Mouse (Mus musculus) heart, postnatal 0 days (tissue): ENCODE data around the gene Gm37240. TPM values are rescaled to one million over a fixed set of nuclear protein-coding genes. Genes with fewer than 3 reads are reported as not detected.

ENCODE experiments used
- ATAC-seq: fragments of 200-750 bp; cut with Nextera tagmentation; 2 replicates; pipeline ENCODE4 v1.8.0; 2017; ENCODE audit warnings: low read depth, moderate number of reproducible peaks, moderate library complexity; ENCODE audit not compliant: insufficient read depth
- DNase-seq: peaks from one replicate; pipeline ENCODE4 v3.0.0-alpha.2; 2016; ENCODE audit warnings: low spot score
- H3K27ac ChIP-seq: fragments of 300-500 bp; sonication (generic); 2 replicates; pipeline ENCODE4 v1.5.1; 2014; ENCODE audit warnings: low read depth, mild to moderate bottlenecking
- H3K27me3 ChIP-seq: fragments of 300-500 bp; sonication (generic); 2 replicates; pipeline ENCODE4 v1.6.1; 2014; ENCODE audit warnings: low read length, mixed read lengths; ENCODE audit not compliant: control insufficient read depth, insufficient read depth
- H3K36me3 ChIP-seq: fragments of 300-500 bp; sonication (generic); replicated peaks from 2 replicates; pipeline ENCODE4 v1.6.1; 2014; ENCODE audit warnings: low read length, mixed read lengths; ENCODE audit not compliant: control insufficient read depth, insufficient read depth
- H3K4me1 ChIP-seq: fragments of 300-500 bp; sonication (generic); 2 replicates; pipeline ENCODE4 v1.6.1; 2014; ENCODE audit warnings: antibody characterized with exemption; ENCODE audit not compliant: control insufficient read depth, insufficient read depth
- H3K4me2 ChIP-seq: fragments of 300-500 bp; sonication (generic); 2 replicates; pipeline ENCODE4 v1.6.1; 2014; ENCODE audit warnings: low read depth, mild to moderate bottlenecking, low read length, moderate library complexity
- H3K4me3 ChIP-seq: fragments of 300-500 bp; sonication (generic); 2 replicates; pipeline ENCODE4 v1.5.1; 2014; ENCODE audit warnings: low read depth, low read length
- H3K9ac ChIP-seq: fragments of 300-500 bp; sonication (generic); replicated peaks from 2 replicates; pipeline ENCODE4 v1.6.1; 2014; ENCODE audit warnings: low read depth, low read length, mixed read lengths
- H3K9me3 ChIP-seq: fragments of 300-500 bp; sonication (generic); replicated peaks from 2 replicates; pipeline ENCODE4 v1.6.1; 2016; ENCODE audit warnings: low read length; ENCODE audit not compliant: control insufficient read depth
- CTCF ChIP-seq: IDR thresholded peaks from 2 replicates; pipeline ENCODE4 v1.5.1; 2016; ENCODE audit warnings: antibody characterized with exemption, control low read depth, low read depth
- EP300 ChIP-seq: IDR thresholded peaks from 2 replicates; pipeline ENCODE4 v1.6.1; 2016; ENCODE audit warnings: antibody characterized with exemption, low read depth
- WGBS: fragments of 180-500 bp; shearing (Covaris S2); extraction: QIAGEN DNeasy Blood & Tissue Kit; methylation state at CpG from one replicate; pipeline ENCODE4 v1.1.7; 2014; 5-methylcytosine and 5-hydroxymethylcytosine counted together
- polyA plus RNA-seq: library from polyadenylated mRNA; unstranded; fragments of >200 nt; fragmentation: Nextera tagmentation; extraction: Ambion mirVana; gene quantifications from 2 replicates; pipeline ENCODE4 v1.2.1, GENCODE M21; 2015
- total RNA-seq: library from RNA; depleted of rRNA; stranded (reverse); fragments of >200 nt; gene quantifications from 2 replicates; pipeline ENCODE4 v1.2.3, GENCODE M21; 2014; ENCODE audit warnings: low replicate concordance

Gm37240 gene
- total and polyA plus RNA-seq, 2 experiments from 2014 or later, result 21.7 to 72.1 TPM

GRCm38 (mm10) chr3:85635591-85635990 is 251.7 kb downstream of the Gm37240 start:
- DNase-seq (no peak), ATAC-seq (no peak)
- no peaks in the 10 kb centered on the region for H3K27me3 ChIP-seq
- no peaks in the 10 kb centered on the region for H3K9me3 ChIP-seq
- no peak overlapping the region for H3K4me3 ChIP-seq
- WGBS, result 88% methylated on average over 2 of the region's 2 CpGs
- TF ChIP-seq CTCF (no peak), EP300 (no peak)
- no peaks in the 10 kb centered on the region for H3K36me3 ChIP-seq
- no peak overlapping the region for H3K4me2 ChIP-seq
- H3K4me1 ChIP-seq, result peaks cover 28% of the 10 kb centered on the region
- 0 out of 2 replicates have a peak overlapping the region, but pooled peaks have one; percentile 2 for H3K27ac ChIP-seq
- H3K9ac ChIP-seq, result no peak overlapping the region

- 0 out of 2 replicates have a peak overlapping the region, but pooled peaks have one; percentile 2 for H3K27ac ChIP-seq
Measured at GRCm38 (mm10) chr3:85635126-85635419, 252.2 kb downstream of the Gm37240 start.

DNA sequence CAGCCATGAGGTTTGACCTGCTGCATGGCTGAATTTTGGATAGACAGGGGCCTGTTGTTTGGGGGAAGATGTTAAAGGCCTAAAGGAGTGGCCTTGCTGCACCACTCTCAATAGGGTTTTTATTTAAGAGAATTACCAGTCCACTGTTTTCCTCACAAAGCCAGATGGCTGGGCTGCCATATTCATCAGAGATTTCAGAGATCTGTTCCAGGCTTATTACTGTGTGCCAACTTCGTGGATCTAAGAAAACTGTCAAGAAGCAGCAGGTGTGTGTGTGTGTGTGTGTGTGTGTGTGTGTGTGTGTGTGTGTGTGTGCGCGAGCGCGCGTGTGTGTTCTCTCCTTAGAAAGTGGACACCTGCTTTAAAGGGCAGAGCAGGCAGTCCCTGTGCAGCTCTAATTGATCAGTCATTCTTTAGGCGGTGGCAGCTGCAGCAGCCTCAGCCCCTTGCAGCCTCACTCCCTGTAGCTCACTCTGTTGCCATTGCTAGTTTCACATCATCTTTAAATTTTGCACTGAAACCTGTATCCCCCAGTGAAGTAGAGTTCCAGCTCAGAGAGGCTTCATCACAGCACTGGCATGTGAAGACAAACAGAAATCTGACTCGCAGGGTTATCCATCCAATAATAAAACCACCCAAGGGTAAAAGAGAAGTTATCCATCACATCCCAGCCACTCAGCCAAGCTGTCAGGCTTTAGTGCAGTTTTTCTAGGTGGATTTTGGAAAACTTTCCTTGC is 252.8 kb downstream of the Gm37240 start:
- H3K27me3 ChIP-seq, result no peaks in the 10 kb centered on the region
- ATAC-seq (no peak), DNase-seq (no peak)
- H3K4me3 ChIP-seq, result no peak overlapping the region
- TF ChIP-seq EP300 (no peak), CTCF (no peak)
- H3K9me3 ChIP-seq, result no peaks in the 10 kb centered on the region
- H3K27ac ChIP-seq, result no peak overlapping the region
- no peaks in the 10 kb centered on the region for H3K36me3 ChIP-seq
- H3K9ac ChIP-seq, result no peak overlapping the region
- H3K4me1 ChIP-seq, result peaks cover 28% of the 10 kb centered on the region
- no peak overlapping the region for H3K4me2 ChIP-seq
- WGBS, result 89% methylated on average over 8 of the region's 8 CpGs

More at GRCm38 (mm10) chr3:85635126-85635419, 252.2 kb downstream of the Gm37240 start:
- 56% methylated on average over 2 of the region's 2 CpGs for WGBS
- Histone ChIP-seq H3K4me3 (no peak overlapping the region), H3K27me3 (no peaks in the 10 kb centered on the region), H3K36me3 (no peaks in the 10 kb centered on the region), H3K9ac (no peak overlapping the region), H3K4me1 (peaks cover 28% of the 10 kb centered on the region), H3K4me2 (no peak overlapping the region), H3K9me3 (no peaks in the 10 kb centered on the region)
- no peak for ATAC-seq
- DNase-seq, result no peak
- TF ChIP-seq EP300, result no peak
- no peak for TF ChIP-seq CTCF

DNA sequence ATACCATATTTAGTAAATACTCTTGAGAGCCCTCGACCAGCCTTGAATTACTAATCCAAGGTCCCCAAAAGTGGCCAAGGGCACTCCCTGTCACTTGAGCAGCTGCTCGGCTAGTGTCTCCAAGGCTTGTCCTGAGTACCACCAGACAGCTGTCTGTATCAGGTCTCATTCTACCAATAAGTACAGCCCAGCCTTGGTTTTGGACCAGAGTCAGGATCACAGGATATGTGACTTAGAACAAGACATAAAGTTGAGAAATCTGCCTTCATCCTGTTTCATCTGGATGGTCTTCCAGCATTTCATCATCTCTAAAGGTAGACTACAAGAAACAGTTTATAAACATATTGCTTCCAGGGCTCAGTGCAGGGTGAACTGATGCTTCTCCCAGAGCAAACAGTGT is 253.6 kb downstream of the Gm37240 start:
- Histone ChIP-seq H3K4me1 (peaks cover 28% of the 10 kb centered on the region), H3K4me3 (no peak overlapping the region), H3K9ac (no peak overlapping the region), H3K9me3 (no peaks in the 10 kb centered on the region), H3K27me3 (no peaks in the 10 kb centered on the region), H3K4me2 (no peak overlapping the region), H3K36me3 (no peaks in the 10 kb centered on the region), H3K27ac (no peak overlapping the region)
- DNase-seq (no peak), ATAC-seq (no peak)
- no peak for TF ChIP-seq CTCF
- TF ChIP-seq EP300, result no peak
- WGBS, result 54% methylated on average over 2 of the region's 2 CpGs

DNA sequence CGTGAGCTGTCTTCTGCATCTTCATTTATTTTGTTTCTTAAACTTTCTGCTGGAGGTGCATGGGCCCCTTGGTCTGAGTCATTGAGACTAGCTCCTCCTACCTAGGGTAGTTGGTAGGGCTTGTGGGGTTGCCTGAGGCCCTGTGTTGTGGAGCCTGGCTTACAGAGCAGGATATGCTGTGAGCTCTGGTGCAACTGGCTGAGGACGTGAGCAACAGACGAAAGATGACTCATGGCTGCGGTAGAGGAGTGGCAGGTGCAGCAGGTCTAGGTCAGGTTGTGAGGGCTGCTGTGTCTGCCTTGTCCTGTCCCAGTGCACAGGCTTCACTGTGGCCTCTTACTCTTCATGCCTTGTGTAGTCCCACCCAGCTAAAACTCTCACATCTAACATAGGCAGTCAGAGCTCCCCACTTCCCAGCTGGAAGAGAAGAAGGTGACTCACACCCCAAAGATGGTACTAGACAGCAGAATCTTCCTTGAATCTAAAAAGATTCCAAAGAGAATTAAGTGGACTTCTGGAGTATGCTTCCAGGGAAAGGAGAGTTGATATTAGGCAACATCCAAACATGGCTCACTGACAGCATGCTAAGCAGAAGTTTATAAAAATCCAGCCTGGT is 257.3 kb downstream of the Gm37240 start:
- no peaks in the 10 kb centered on the region for H3K4me1 ChIP-seq
- DNase-seq (no peak), ATAC-seq (no peak)
- no peaks in the 10 kb centered on the region for H3K27me3 ChIP-seq
- H3K4me2 ChIP-seq, result no peak overlapping the region
- no peaks in the 10 kb centered on the region for H3K36me3 ChIP-seq
- no peak overlapping the region for H3K4me3 ChIP-seq
- TF ChIP-seq EP300 (no peak), CTCF (no peak)
- WGBS, result 88% methylated on average over 4 of the region's 4 CpGs
- no peak overlapping the region for H3K9ac ChIP-seq
- no peak overlapping the region for H3K27ac ChIP-seq
- H3K9me3 ChIP-seq, result no peaks in the 10 kb centered on the region
